Comparison of ENCODE assay signal across 7 mouse cellular contexts in the genomic region with DNA sequence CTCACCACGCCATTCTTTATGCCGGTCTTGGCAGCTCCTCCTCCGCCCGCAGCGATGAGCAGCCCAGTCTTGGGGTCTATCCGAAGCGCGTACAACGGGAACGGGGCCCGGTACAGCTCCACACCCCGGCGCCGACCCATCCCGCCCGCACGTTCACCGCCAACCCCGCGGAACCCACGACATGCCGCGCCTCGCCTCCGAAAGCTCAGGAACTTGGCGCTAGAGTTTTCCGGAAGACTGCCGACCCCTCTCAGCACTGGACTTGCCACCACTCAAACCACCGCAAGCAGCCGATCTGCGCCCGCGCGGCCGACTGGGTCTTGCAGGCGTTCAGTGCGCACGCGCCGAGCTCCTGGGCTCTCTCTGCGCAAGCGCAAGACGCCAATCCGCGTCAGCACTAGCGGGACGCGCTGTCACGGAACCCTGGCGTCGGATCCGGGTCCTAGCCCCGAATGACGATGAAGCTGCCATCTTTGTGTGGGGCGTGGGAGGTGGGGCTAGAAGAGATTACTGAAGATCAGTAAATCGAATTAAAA. TPM values are rescaled to one million over a fixed set of nuclear protein-coding genes. Genes with fewer than 3 reads are reported as not detected.
A peak's percentile ranks its signal among the peaks of the same experiment; 100 is the strongest.
DNase-seq lines count a peak whose midpoint lies in the region; ATAC-seq lines count a peak whose summit lies in the region.

A gene (minus strand): TSS at position 396 of the 536 bp plus-strand sequence.

- peak within 1 kb of the TSS; percentile 89 for H3K27ac ChIP-seq in embryonic facial prominence, embryonic 10.5 days (replicated peaks)
- peak within 1 kb of the TSS; percentile 89 for H3K27ac ChIP-seq in limb, embryonic 10.5 days
- H3K27ac ChIP-seq in midbrain, embryonic 13.5 days, result peak within 1 kb of the TSS; percentile 84

- peak; percentile 77 for ATAC-seq in granulocyte monocyte progenitor cell, adult 5-6 weeks (replicated peaks; ENCODE audit: poor library complexity, severe bottlenecking)
- ATAC-seq in midbrain, embryonic 13.5 days, result peak; percentile 96

- DNase-seq in adrenal gland, postnatal 10 days, result peak; percentile 99
- DNase-seq in embryonic facial prominence, embryonic 10.5 days (ENCODE audit: low spot score), result peak; percentile 99
- DNase-seq in kidney, adult 11 months, result peak; percentile 98
- peak; percentile 100 for DNase-seq in limb, embryonic 10.5 days (ENCODE audit: low spot score)
- peak; percentile 95 for DNase-seq in spleen, adult 12 weeks (ENCODE audit: low spot score)

- peak within 1 kb of the TSS; percentile 95 for H3K9ac ChIP-seq in midbrain, embryonic 13.5 days (replicated peaks)

- H3K4me2 ChIP-seq in midbrain, embryonic 13.5 days (replicated peaks), result peak within 1 kb of the TSS; percentile 93

- peaks cover 32% of the 10 kb centered on the region for H3K36me3 ChIP-seq in embryonic facial prominence, embryonic 10.5 days (replicated peaks)
- H3K36me3 ChIP-seq in limb, embryonic 10.5 days, result peaks cover 33% of the 10 kb centered on the region
- peaks cover 28% of the 10 kb centered on the region for H3K36me3 ChIP-seq in midbrain, embryonic 13.5 days

- H3K4me1 ChIP-seq in embryonic facial prominence, embryonic 10.5 days, result peaks cover 23% of the 10 kb centered on the region
- H3K4me1 ChIP-seq in limb, embryonic 10.5 days, result peaks cover 20% of the 10 kb centered on the region
- H3K4me1 ChIP-seq in midbrain, embryonic 13.5 days (replicated peaks), result peaks cover 27% of the 10 kb centered on the region

- peak within 1 kb of the TSS; percentile 73 for H3K4me3 ChIP-seq in embryonic facial prominence, embryonic 10.5 days
- H3K4me3 ChIP-seq in limb, embryonic 10.5 days, result peak within 1 kb of the TSS; percentile 92
- H3K4me3 ChIP-seq in midbrain, embryonic 13.5 days (replicated peaks), result peak within 1 kb of the TSS; percentile 91

- under 1% methylated on average over 56 of the region's 56 CpGs for WGBS in embryonic facial prominence, embryonic 10.5 days
- under 1% methylated on average over 56 of the region's 56 CpGs for WGBS in limb, embryonic 10.5 days
- under 1% methylated on average over 56 of the region's 56 CpGs for WGBS in midbrain, embryonic 13.5 days

- H3K9me3 ChIP-seq in embryonic facial prominence, embryonic 10.5 days, result no peaks in the 10 kb centered on the region
- no peaks in the 10 kb centered on the region for H3K9me3 ChIP-seq in limb, embryonic 10.5 days (replicated peaks)
- H3K9me3 ChIP-seq in midbrain, embryonic 13.5 days, result no peaks in the 10 kb centered on the region

- H3K27me3 ChIP-seq in embryonic facial prominence, embryonic 10.5 days (replicated peaks; ENCODE audit: low read depth, poor library complexity, severe bottlenecking), result no peaks in the 10 kb centered on the region
- no peaks in the 10 kb centered on the region for H3K27me3 ChIP-seq in limb, embryonic 10.5 days (ENCODE audit: low read depth, poor library complexity, severe bottlenecking)
- peaks cover 7% of the 10 kb centered on the region for H3K27me3 ChIP-seq in midbrain, embryonic 13.5 days

RNA-seq across cellular contexts. Expression of the gene that starts here (rescaled TPM):
- 100 to 1,000 TPM; 110 to 118 TPM for total RNA-seq in adrenal gland, postnatal 10 days (2021)
- polyA plus RNA-seq in embryonic facial prominence, embryonic 10.5 days (2016; fragmentation: Nextera tagmentation; extraction: Ambion mirVana), result 142 and 150 TPM in 2 replicates
- total RNA-seq in granulocyte monocyte progenitor cell, adult 5-6 weeks (2014; fragmentation: Nextera tagmentation), result 103 and 127 TPM in 2 replicates
- total RNA-seq in granulocyte monocyte progenitor cell, adult 5-6 weeks (2017), result 42.7 and 67.9 TPM in 2 replicates
- polyA plus RNA-seq in limb, embryonic 10.5 days (2016; fragmentation: Nextera tagmentation; extraction: Ambion mirVana), result 139 and 142 TPM in 2 replicates
- 108 and 129 TPM in 2 replicates for polyA plus RNA-seq in midbrain, embryonic 13.5 days (2015; fragmentation: Nextera tagmentation; extraction: Ambion mirVana)

Comparison
In these comparisons a context has a peak if more than half of its experiments do, and no peak if none do; other contexts are left out.
1. Peak in every context shown above with its lines: DNase-seq, ATAC-seq, H3K4me3 ChIP-seq and H3K27ac ChIP-seq.